Mouse (Mus musculus) kidney, postnatal 14 days (tissue): ENCODE measurements around the gene Pknox1.
"Not testable (repeated sequence)": the region's sequence is repeated elsewhere in the genome, so short reads cannot be mapped to it uniquely, and the experiment has no call there.

Experiments used
- DNase-seq: peaks from one replicate; pipeline ENCODE4 v3.0.0; 2022; ENCODE audit warnings: mixed read lengths

The Pknox1 gene

GRCm38 (mm10) chr17:31564015-31564857, at the start of gene Pknox1:
TSS of gene Pknox1 (plus strand) at chr17:31564734.
- DNase-seq, result peak; percentile 100

- no peak for DNase-seq
Observed at GRCm38 (mm10) chr17:31519344-31519945, 45.1 kb upstream of the Pknox1 start.

GRCm38 (mm10) chr17:31519946-31520838, 44.3 kb upstream of the Pknox1 start, which contains the start of the genes Wdr4 and Ndufv3:
TSS of gene Wdr4 (minus strand) at chr17:31519980.
TSS of gene Ndufv3 (plus strand) at chr17:31520115.
- peak; percentile 100 for DNase-seq

GRCm38 (mm10) chr17:31520895-31521294, 43.6 kb upstream of the Pknox1 start:
- DNase-seq, result peak; percentile 80

GRCm38 (mm10) chr17:31521948-31522347, 42.6 kb upstream of the Pknox1 start:
- no peak for DNase-seq

GRCm38 (mm10) chr17:31525114-31525513, 39.4 kb upstream of the Pknox1 start:
- DNase-seq, result no peak

GRCm38 (mm10) chr17:31525816-31526215, 38.7 kb upstream of the Pknox1 start:
- no peak for DNase-seq

GRCm38 (mm10) chr17:31529314-31529713, 35.2 kb upstream of the Pknox1 start:
- peak; percentile 63 for DNase-seq

GRCm38 (mm10) chr17:31531441-31532158, 32.9 kb upstream of the Pknox1 start:
- no peak for DNase-seq

- DNase-seq, result not testable (repeated sequence)
Observed at GRCm38 (mm10) chr17:31532331-31532730, 32.2 kb upstream of the Pknox1 start.

GRCm38 (mm10) chr17:31535358-31535757, 29.2 kb upstream of the Pknox1 start:
- DNase-seq, result no peak

- peak; percentile 81 for DNase-seq
Observed at GRCm38 (mm10) chr17:31535871-31536629, 28.5 kb upstream of the Pknox1 start.

- DNase-seq, result no peak
Observed at GRCm38 (mm10) chr17:31540101-31540500, 24.4 kb upstream of the Pknox1 start.

- no peak for DNase-seq
Observed at GRCm38 (mm10) chr17:31540809-31541459, 23.6 kb upstream of the Pknox1 start.

GRCm38 (mm10) chr17:31541460-31541831, 23.1 kb upstream of the Pknox1 start:
- DNase-seq, result peak; percentile 52

- no peak for DNase-seq
Observed at GRCm38 (mm10) chr17:31543574-31543973, 21.0 kb upstream of the Pknox1 start.

GRCm38 (mm10) chr17:31546444-31547196, 17.9 kb upstream of the Pknox1 start:
- DNase-seq, result no peak

- no peak for DNase-seq
Observed at GRCm38 (mm10) chr17:31547974-31548373, 16.6 kb upstream of the Pknox1 start.

GRCm38 (mm10) chr17:31549389-31549788, 15.1 kb upstream of the Pknox1 start:
- DNase-seq, result no peak

- not testable (repeated sequence) for DNase-seq
Observed at GRCm38 (mm10) chr17:31552601-31553000, 11.9 kb upstream of the Pknox1 start.
